Mouse (Mus musculus): ENCODE results near the gene P2rx4. TPM values are rescaled to one million over a fixed set of nuclear protein-coding genes. Genes with fewer than 3 reads are reported as not detected.

Gene P2rx4
- polyA plus RNA-seq, 1 experiment from 2014 or later = 25.6 TPM

Small RNA genes within 50 kb of the gene (microRNA-seq; reads per million reads assigned to microRNA genes)
- gene Mir8115 = not detected

Other genes starting within 250 kb of the P2rx4 start
- 37.3 and 37.8 TPM in 2 replicates for gene Atp2a2, start 205.3 kb upstream of the P2rx4 start, polyA plus RNA-seq (2015; fragmentation: Nextera tagmentation; extraction: Ambion mirVana)
- gene Ift81, start 93.0 kb upstream of the P2rx4 start, polyA plus RNA-seq (2015; fragmentation: Nextera tagmentation; extraction: Ambion mirVana) = 41.4 and 43.0 TPM in 2 replicates
- 0.94 and 1.4 TPM in 2 replicates for gene P2rx7, start 63.6 kb upstream of the P2rx4 start, polyA plus RNA-seq (2015; fragmentation: Nextera tagmentation; extraction: Ambion mirVana)
- gene Camkk2, start 71.9 kb downstream of the P2rx4 start, polyA plus RNA-seq (2015; fragmentation: Nextera tagmentation; extraction: Ambion mirVana) = 35.5 and 39.5 TPM in 2 replicates
- 420 and 439 TPM in 2 replicates for gene Anapc5, start 113.8 kb downstream of the P2rx4 start, polyA plus RNA-seq (2015; fragmentation: Nextera tagmentation; extraction: Ambion mirVana)
- 32.3 and 34.2 TPM in 2 replicates for gene Rnf34, start 142.5 kb downstream of the P2rx4 start, polyA plus RNA-seq (2015; fragmentation: Nextera tagmentation; extraction: Ambion mirVana)